Mouse (Mus musculus): Measurements from ENCODE around the gene Col4a4. TPM values are rescaled to one million over a fixed set of nuclear protein-coding genes. Genes with fewer than 3 reads are reported as not detected.

The Col4a4 gene
- 0.53 and 1.9 TPM in 2 replicates for total RNA-seq (2014; rRNA removed; ENCODE audit: low replicate concordance)
- 0.89 and 1.3 TPM in 2 replicates for polyA plus RNA-seq (2015; fragmentation: Nextera tagmentation; extraction: Ambion mirVana)

DNA sequence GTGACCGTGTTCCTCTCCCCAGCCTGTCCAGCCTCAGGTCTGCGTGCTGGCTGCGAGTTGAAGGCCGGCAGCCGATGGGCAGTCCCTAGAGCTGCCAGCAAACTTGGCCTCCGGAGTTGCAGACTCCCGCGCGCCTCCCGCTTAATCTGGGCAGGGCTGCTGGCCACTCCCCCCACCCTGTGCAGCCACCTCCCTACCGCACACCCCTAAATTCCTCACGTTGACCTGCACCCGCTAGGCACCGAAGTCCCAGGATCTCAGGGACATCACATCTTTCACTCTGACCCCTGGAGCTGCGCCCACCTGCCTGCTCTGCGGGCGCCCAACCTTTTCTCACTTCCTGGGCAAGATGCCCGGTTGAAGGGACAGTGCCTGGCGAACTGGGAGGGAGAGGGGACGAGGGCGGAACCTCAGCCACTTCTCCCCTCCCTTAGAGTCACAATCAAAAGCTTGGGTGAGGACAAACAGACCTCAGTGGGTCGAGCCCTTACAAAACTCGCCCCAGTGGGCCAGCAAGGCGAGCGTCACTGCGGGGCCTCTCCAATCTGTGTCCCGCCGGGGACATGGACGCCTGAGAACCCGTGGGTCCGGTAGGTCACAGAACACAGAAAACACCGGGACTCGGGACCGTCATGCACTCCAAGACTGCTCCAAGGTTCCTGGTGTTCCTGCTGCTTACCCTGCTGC, at the start of gene Col4a4, which contains the start of gene Col4a3:
Col4a4 (minus strand) TSS at position 137 of the 687 bp plus-strand sequence.
Col4a3 (plus strand) TSS at position 209 of the 687 bp plus-strand sequence.
- Histone ChIP-seq H3K4me2 (ENCODE audit: low read depth, low read length) (peak within 1 kb of the TSS; percentile 81), H3K36me3 (replicated peaks; ENCODE audit: control insufficient read depth, insufficient read depth, low read length) (no peaks in the 10 kb centered on the region), H3K4me3 (ENCODE audit: low read depth, low read length) (peak within 1 kb of the TSS; percentile 48), H3K9me3 (replicated peaks; ENCODE audit: control insufficient read depth, low read length) (no peaks in the 10 kb centered on the region), H3K27me3 (ENCODE audit: control insufficient read depth, insufficient read depth, low read length) (no peaks in the 10 kb centered on the region), H3K4me1 (ENCODE audit: control insufficient read depth, insufficient read depth) (peaks cover 8% of the 10 kb centered on the region), H3K9ac (replicated peaks; ENCODE audit: low read depth, low read length) (peak within 1 kb of the TSS; percentile 49; the same call in 1 of the 2 replicates), H3K27ac (ENCODE audit: low read depth) (no peak within 1 kb of the TSS)
- WGBS: 1% methylated on average over 34 of the region's 34 CpGs
- peak; percentile 60 for ATAC-seq (ENCODE audit: insufficient read depth, low read depth)
- TF ChIP-seq CTCF (IDR thresholded peaks at IDR 0.05; ENCODE audit: low read depth): no peak
- TF ChIP-seq EP300 (IDR thresholded peaks at IDR 0.05; ENCODE audit: low read depth): no peak
- DNase-seq (ENCODE audit: low spot score): peak; percentile 41

DNA sequence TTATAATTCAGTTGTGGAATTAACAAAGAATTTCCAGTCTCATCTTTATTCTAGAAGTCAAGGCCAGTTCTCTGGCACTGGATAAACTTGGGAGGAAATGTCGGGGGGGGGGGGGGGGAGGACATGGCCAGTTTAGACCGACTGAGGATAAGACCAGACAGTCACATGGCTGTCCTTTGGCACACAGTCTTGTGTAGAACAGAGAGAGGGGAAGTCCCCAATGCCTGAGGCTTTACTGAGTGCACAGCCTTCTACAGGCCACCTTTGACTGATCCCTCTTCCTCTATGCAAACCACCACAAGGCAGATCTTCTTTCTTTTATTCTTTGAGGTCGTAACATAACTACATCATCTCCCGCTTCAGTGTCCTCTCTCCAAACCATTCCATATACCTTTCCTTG, 49.7 kb upstream of the Col4a4 start:
- no peak for DNase-seq (ENCODE audit: low spot score)
- no peak overlapping the region for H3K4me3 ChIP-seq (ENCODE audit: low read depth, low read length)
- no peak overlapping the region for H3K27ac ChIP-seq (ENCODE audit: low read depth)
- no peak overlapping the region for H3K4me2 ChIP-seq (ENCODE audit: low read depth, low read length)
- ATAC-seq (ENCODE audit: insufficient read depth, low read depth): no peak
- H3K4me1 ChIP-seq (ENCODE audit: control insufficient read depth, insufficient read depth): peaks cover 4% of the 10 kb centered on the region; the same call in 1 of the 2 replicates
- no peaks in the 10 kb centered on the region for H3K27me3 ChIP-seq (ENCODE audit: control insufficient read depth, insufficient read depth, low read length)
- no peak for TF ChIP-seq CTCF (IDR thresholded peaks at IDR 0.05; ENCODE audit: low read depth)
- TF ChIP-seq EP300 (IDR thresholded peaks at IDR 0.05; ENCODE audit: low read depth): no peak
- H3K9ac ChIP-seq (replicated peaks; ENCODE audit: low read depth, low read length): no peak overlapping the region
- no peaks in the 10 kb centered on the region for H3K36me3 ChIP-seq (replicated peaks; ENCODE audit: control insufficient read depth, insufficient read depth, low read length)
- 63% methylated on average over 4 of the region's 4 CpGs for WGBS
- H3K9me3 ChIP-seq (replicated peaks; ENCODE audit: control insufficient read depth, low read length): no peaks in the 10 kb centered on the region

DNA sequence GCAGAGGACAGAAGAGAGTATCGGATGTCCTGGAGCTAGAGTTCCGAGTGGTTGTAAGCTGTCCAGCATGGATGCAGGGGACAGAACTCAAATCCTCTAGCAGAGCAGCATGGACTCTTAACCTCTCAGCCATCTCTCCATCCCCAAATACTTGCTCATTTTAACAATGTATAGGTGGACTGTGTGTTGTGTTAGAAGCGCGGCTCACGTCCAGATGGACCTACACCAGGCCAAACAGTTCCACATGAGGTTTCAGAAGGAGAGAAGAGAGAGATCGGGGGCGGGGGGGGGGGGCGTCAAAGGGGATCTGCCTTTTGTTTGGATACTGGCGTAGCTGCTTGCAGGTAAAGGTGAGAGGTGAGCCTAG, 48.6 kb upstream of the Col4a4 start:
- no peak for TF ChIP-seq CTCF (IDR thresholded peaks at IDR 0.05; ENCODE audit: low read depth)
- TF ChIP-seq EP300 (IDR thresholded peaks at IDR 0.05; ENCODE audit: low read depth): no peak
- ATAC-seq (ENCODE audit: insufficient read depth, low read depth): no peak
- Histone ChIP-seq H3K4me2 (ENCODE audit: low read depth, low read length) (no peak overlapping the region), H3K9me3 (replicated peaks; ENCODE audit: control insufficient read depth, low read length) (no peaks in the 10 kb centered on the region), H3K27ac (ENCODE audit: low read depth) (no peak overlapping the region), H3K36me3 (replicated peaks; ENCODE audit: control insufficient read depth, insufficient read depth, low read length) (no peaks in the 10 kb centered on the region), H3K27me3 (ENCODE audit: control insufficient read depth, insufficient read depth, low read length) (no peaks in the 10 kb centered on the region), H3K4me1 (ENCODE audit: control insufficient read depth, insufficient read depth) (peaks cover 5% of the 10 kb centered on the region; the same call in 1 of the 2 replicates), H3K9ac (replicated peaks; ENCODE audit: low read depth, low read length) (no peak overlapping the region), H3K4me3 (ENCODE audit: low read depth, low read length) (no peak overlapping the region)
- 91% methylated on average over 9 of the region's 9 CpGs for WGBS
- no peak for DNase-seq (ENCODE audit: low spot score)

DNA sequence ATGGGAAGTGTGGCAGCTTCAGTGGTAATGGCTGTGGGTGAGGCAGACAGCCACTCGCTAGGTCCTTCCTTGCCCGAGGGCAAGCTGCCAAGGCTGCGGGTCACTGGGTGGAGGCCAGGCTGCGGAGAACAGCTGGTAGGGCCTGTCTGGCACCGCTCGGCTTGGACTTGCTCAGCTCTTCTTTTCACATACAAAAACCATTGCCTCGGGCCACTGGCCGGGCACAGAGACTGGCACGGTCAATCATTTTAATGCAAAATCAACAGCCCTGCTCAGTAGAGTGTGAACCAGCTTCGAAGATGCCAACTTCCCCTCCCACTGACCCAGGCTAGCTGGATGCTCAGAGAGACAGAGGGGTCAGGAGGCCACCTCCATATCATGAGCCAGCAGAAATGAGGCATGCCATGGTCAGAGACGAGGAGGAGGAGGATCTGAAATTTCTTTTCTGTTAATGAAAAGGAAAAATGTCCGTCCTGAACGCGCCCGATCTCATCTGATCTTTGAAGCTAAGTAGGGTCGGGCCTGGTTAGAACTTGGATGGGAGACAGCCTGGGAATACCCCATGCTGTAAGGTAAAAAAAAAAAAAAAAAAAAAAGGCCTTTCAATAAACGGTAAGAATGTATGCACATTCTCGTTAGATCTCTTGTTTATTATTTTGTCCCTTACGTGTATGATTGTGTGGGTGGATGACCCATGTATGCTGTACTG, 48.0 kb upstream of the Col4a4 start:
- ATAC-seq (ENCODE audit: insufficient read depth, low read depth) (no peak), DNase-seq (ENCODE audit: low spot score) (peak; percentile 31)
- WGBS: 61% methylated on average over 19 of the region's 19 CpGs
- no peak overlapping the region for H3K4me3 ChIP-seq (ENCODE audit: low read depth, low read length)
- H3K4me1 ChIP-seq (ENCODE audit: control insufficient read depth, insufficient read depth): peaks cover 5% of the 10 kb centered on the region; the same call in 1 of the 2 replicates
- H3K36me3 ChIP-seq (replicated peaks; ENCODE audit: control insufficient read depth, insufficient read depth, low read length): no peaks in the 10 kb centered on the region
- no peaks in the 10 kb centered on the region for H3K27me3 ChIP-seq (ENCODE audit: control insufficient read depth, insufficient read depth, low read length)
- H3K9ac ChIP-seq (replicated peaks; ENCODE audit: low read depth, low read length): no peak overlapping the region
- TF ChIP-seq CTCF (IDR thresholded peaks at IDR 0.05; ENCODE audit: low read depth): no peak
- TF ChIP-seq EP300 (IDR thresholded peaks at IDR 0.05; ENCODE audit: low read depth): no peak
- no peak overlapping the region for H3K4me2 ChIP-seq (ENCODE audit: low read depth, low read length)
- H3K27ac ChIP-seq (ENCODE audit: low read depth): no peak overlapping the region
- no peaks in the 10 kb centered on the region for H3K9me3 ChIP-seq (replicated peaks; ENCODE audit: control insufficient read depth, low read length)

DNA sequence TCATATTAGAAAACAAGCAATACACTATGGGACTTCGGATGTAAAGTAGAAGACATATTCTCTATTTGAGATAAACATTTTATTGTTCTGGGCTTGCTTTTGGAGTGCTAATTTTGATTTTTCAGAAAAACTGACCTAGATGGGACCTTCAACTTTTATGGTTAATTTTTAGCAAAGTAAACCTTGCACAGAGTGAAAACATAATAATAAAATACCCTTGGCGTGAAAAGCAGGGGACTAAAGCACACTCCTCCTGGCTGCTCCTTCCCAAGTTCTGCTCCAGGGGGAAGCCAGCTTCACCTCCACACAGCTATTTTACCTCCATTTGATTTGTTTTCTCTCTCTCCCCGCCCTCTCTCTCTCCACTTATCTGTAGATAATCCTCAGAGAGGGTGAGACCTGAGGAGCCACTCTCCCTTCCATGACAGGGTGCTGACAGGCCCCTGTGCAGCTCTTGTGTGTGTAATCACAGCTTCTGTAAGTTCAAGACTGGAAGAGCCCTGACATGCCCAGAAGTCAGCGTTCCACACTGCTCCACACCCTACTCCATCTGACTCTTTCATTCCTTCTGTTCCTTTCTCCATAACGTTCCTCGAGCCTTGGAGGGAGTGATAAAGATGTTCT, 44.6 kb upstream of the Col4a4 start:
- Histone ChIP-seq H3K27ac (ENCODE audit: low read depth) (no peak overlapping the region), H3K9me3 (replicated peaks; ENCODE audit: control insufficient read depth, low read length) (no peaks in the 10 kb centered on the region)
- ATAC-seq (ENCODE audit: insufficient read depth, low read depth): no peak

More for the DNA sequence above, 44.6 kb upstream of the Col4a4 start:
- H3K9ac ChIP-seq (replicated peaks; ENCODE audit: low read depth, low read length): no peak overlapping the region
- no peaks in the 10 kb centered on the region for H3K36me3 ChIP-seq (replicated peaks; ENCODE audit: control insufficient read depth, insufficient read depth, low read length)
- H3K4me2 ChIP-seq (ENCODE audit: low read depth, low read length): no peak overlapping the region
- TF ChIP-seq CTCF (IDR thresholded peaks at IDR 0.05; ENCODE audit: low read depth) (no peak), EP300 (IDR thresholded peaks at IDR 0.05; ENCODE audit: low read depth) (no peak)
- DNase-seq (ENCODE audit: low spot score): no peak
- peaks cover 5% of the 10 kb centered on the region; the same call in 1 of the 2 replicates for H3K4me1 ChIP-seq (ENCODE audit: control insufficient read depth, insufficient read depth)
- no peaks in the 10 kb centered on the region for H3K27me3 ChIP-seq (ENCODE audit: control insufficient read depth, insufficient read depth, low read length)
- no peak overlapping the region for H3K4me3 ChIP-seq (ENCODE audit: low read depth, low read length)
- WGBS: 27% methylated on average over 6 of the region's 6 CpGs

Data from heart, postnatal 0 days (tissue).